Mouse (Mus musculus): ENCODE measurements around the gene Grin2b. TPM values are rescaled to one million over a fixed set of nuclear protein-coding genes. Genes with fewer than 3 reads are reported as not detected.
"Not testable (repeated sequence)": the region's sequence is repeated elsewhere in the genome, so short reads cannot be mapped to it uniquely, and the experiment has no call there.

Gene Grin2b
- polyA plus RNA-seq, 1 experiment from 2014 or later, result 0.03 TPM

- Histone ChIP-seq H3K36me3 (no peaks in the 10 kb centered on the region), H3K4me3 (no peak overlapping the region), H3K27me3 (ENCODE audit: low read depth, poor library complexity, severe bottlenecking) (no peaks in the 10 kb centered on the region), H3K27ac (no peak overlapping the region), H3K9me3 (replicated peaks) (no peaks in the 10 kb centered on the region), H3K4me1 (no peaks in the 10 kb centered on the region)
- no peak for DNase-seq (ENCODE audit: low spot score)
- 90% methylated on average over 2 of the region's 2 CpGs for WGBS
Observed at GRCm38 (mm10) chr6:135721706-135722105, 451.6 kb downstream of the Grin2b start.

- H3K9me3 ChIP-seq (replicated peaks), result no peaks in the 10 kb centered on the region
- no peaks in the 10 kb centered on the region for H3K4me1 ChIP-seq
- H3K27ac ChIP-seq, result no peak overlapping the region
- no peaks in the 10 kb centered on the region for H3K36me3 ChIP-seq
- DNase-seq (ENCODE audit: low spot score), result no peak
- H3K4me3 ChIP-seq, result no peak overlapping the region
- no peaks in the 10 kb centered on the region for H3K27me3 ChIP-seq (ENCODE audit: low read depth, poor library complexity, severe bottlenecking)
- 89% methylated on average over 3 of the region's 4 CpGs for WGBS
Observed at GRCm38 (mm10) chr6:135714906-135715305, 458.4 kb downstream of the Grin2b start.

- no peaks in the 10 kb centered on the region for H3K36me3 ChIP-seq
- no peak overlapping the region for H3K4me3 ChIP-seq
- no peaks in the 10 kb centered on the region for H3K27me3 ChIP-seq (ENCODE audit: low read depth, poor library complexity, severe bottlenecking)
- no peaks in the 10 kb centered on the region for H3K4me1 ChIP-seq
- H3K9me3 ChIP-seq (replicated peaks), result no peaks in the 10 kb centered on the region
- DNase-seq (ENCODE audit: low spot score), result no peak
- H3K27ac ChIP-seq, result no peak overlapping the region
- WGBS, result 85% methylated on average over 1 of the region's 1 CpGs
Observed at GRCm38 (mm10) chr6:135714236-135714635, 459.1 kb downstream of the Grin2b start.

- no peak overlapping the region for H3K27ac ChIP-seq
- H3K27me3 ChIP-seq (ENCODE audit: low read depth, poor library complexity, severe bottlenecking), result no peaks in the 10 kb centered on the region
- no peaks in the 10 kb centered on the region for H3K9me3 ChIP-seq (replicated peaks)
- H3K4me1 ChIP-seq, result no peaks in the 10 kb centered on the region
- no peak for DNase-seq (ENCODE audit: low spot score)
- no peak overlapping the region for H3K4me3 ChIP-seq
- WGBS, result 78% methylated on average over 8 of the region's 8 CpGs
- H3K36me3 ChIP-seq, result no peaks in the 10 kb centered on the region
Observed at GRCm38 (mm10) chr6:135713716-135714115, 459.6 kb downstream of the Grin2b start.

DNA sequence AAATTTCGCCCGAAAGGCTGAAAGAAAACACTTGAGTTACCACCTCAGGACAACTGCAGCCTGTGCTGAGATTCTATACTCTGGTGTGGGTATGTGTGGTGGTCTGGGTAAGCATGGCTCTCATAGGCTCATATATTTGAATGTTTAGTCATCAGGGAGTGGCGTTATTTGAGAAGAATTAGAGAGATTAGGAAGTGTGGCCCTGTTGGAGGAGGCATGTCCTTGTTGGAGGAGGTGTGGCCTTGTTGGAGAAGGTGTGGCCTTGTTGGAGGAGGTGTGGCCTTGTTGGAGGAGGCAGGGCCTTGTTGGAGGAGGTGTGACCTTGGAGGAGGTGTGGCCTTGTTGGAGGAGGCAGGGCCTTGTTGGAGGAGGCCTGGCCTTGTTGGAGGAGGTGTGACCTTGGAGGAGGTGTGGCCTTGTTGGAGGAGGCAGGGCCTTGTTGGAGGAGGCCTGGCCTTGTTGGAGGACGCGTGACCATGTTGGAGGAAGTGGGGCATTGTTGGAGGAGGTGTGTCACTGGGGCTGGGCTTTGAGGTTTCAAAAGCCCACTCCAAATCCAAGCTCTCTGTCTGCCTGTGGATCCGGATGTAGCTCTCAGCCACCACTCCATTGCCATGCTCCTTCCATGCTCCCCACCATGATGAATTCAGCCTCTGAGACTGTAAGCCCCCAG, 466.3 kb downstream of the Grin2b start:
- not testable (repeated sequence) for H3K27me3 ChIP-seq (ENCODE audit: low read depth, poor library complexity, severe bottlenecking); H3K9me3 ChIP-seq (replicated peaks); H3K36me3 ChIP-seq; H3K4me1 ChIP-seq; H3K27ac ChIP-seq; H3K4me3 ChIP-seq; DNase-seq (ENCODE audit: low spot score)
- WGBS, result 87% methylated on average over 6 of the region's 6 CpGs

- Histone ChIP-seq H3K4me3 (no peak overlapping the region), H3K27me3 (ENCODE audit: low read depth, poor library complexity, severe bottlenecking) (no peaks in the 10 kb centered on the region), H3K9me3 (replicated peaks) (no peaks in the 10 kb centered on the region), H3K36me3 (no peaks in the 10 kb centered on the region), H3K4me1 (0 out of 2 replicates have a peak, but pooled peaks cover 3% of the 10 kb centered on the region), H3K27ac (no peak overlapping the region)
- 70% methylated on average over 2 of the region's 2 CpGs for WGBS
- DNase-seq (ENCODE audit: low spot score), result no peak
Observed at GRCm38 (mm10) chr6:135703655-135704054, 469.7 kb downstream of the Grin2b start.

DNA sequence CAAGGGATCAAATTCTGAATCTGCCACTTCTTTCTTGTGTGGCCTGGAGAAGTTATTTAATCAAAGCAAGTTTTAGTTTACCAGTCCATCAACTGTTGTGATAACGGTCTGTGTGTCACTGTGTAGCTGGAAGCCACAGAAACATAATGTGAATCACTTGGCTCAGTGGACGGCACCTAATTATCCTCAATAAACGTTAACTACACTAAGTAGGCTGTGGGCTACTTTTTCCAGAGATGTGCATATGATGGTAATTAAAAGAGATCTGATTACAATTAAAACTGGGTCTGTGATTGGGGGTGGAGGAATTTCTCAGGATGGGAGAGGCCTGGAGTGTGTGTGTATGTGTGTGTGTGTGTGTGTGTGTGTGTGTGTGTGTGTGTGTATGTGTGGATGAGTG, 471.9 kb downstream of the Grin2b start:
- H3K9me3 ChIP-seq (replicated peaks), result no peaks in the 10 kb centered on the region
- H3K36me3 ChIP-seq, result no peaks in the 10 kb centered on the region
- WGBS, result 65% methylated on average over 3 of the region's 3 CpGs
- H3K27ac ChIP-seq, result no peak overlapping the region
- 0 out of 2 replicates have a peak, but pooled peaks cover 3% of the 10 kb centered on the region for H3K4me1 ChIP-seq
- DNase-seq (ENCODE audit: low spot score), result no peak
- no peak overlapping the region for H3K4me3 ChIP-seq
- H3K27me3 ChIP-seq (ENCODE audit: low read depth, poor library complexity, severe bottlenecking), result no peaks in the 10 kb centered on the region

DNA sequence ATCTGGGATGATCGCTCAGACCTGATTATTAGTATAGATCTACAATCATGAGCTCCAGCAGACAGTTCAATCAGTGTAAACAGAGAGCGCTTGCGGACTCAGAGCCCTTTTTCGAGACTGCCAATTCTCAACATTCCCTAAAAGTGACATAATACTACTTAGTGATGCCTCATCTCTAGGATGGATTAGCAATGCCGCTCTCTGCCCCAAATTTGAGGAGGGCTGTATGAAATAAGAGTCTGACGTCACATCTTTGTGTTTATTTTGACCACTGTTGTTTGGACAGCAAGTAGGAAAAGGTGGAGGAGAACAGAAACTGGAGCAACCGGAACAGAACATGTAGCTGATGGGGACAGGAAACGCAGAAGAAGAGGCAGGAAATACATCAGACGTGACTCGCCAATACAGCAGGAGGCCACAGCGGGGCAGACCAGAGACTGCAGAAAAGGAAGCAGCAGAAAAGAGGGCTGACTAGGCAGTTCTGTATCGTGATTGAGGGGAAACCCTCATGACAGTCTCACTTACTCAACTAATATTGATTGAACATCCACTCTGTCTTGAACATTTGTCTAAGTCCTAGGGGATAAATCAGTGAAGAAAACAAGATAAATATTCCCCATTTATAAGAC, 472.5 kb downstream of the Grin2b start:
- 84% methylated on average over 12 of the region's 12 CpGs for WGBS
- Histone ChIP-seq H3K36me3 (no peaks in the 10 kb centered on the region), H3K27me3 (ENCODE audit: low read depth, poor library complexity, severe bottlenecking) (no peaks in the 10 kb centered on the region)

GRCm38 (mm10) chr6:135692533-135692932, 480.8 kb downstream of the Grin2b start:
- 50% methylated on average over 9 of the region's 9 CpGs for WGBS

More for the DNA sequence above, 472.5 kb downstream of the Grin2b start:
- H3K4me3 ChIP-seq, result no peak overlapping the region
- H3K27ac ChIP-seq, result no peak overlapping the region
- no peak for DNase-seq (ENCODE audit: low spot score)
- H3K9me3 ChIP-seq (replicated peaks), result no peaks in the 10 kb centered on the region
- 0 out of 2 replicates have a peak, but pooled peaks cover 3% of the 10 kb centered on the region for H3K4me1 ChIP-seq

GRCm38 (mm10) chr6:135691561-135691960, 481.8 kb downstream of the Grin2b start:
- Histone ChIP-seq H3K9me3 (replicated peaks) (no peaks in the 10 kb centered on the region), H3K27me3 (ENCODE audit: low read depth, poor library complexity, severe bottlenecking) (no peaks in the 10 kb centered on the region), H3K27ac (no peak overlapping the region), H3K4me1 (peaks cover 8% of the 10 kb centered on the region), H3K4me3 (no peak overlapping the region), H3K36me3 (no peaks in the 10 kb centered on the region)
- 92% methylated on average over 7 of the region's 7 CpGs for WGBS
- no peak for DNase-seq (ENCODE audit: low spot score)

More at GRCm38 (mm10) chr6:135692533-135692932, 480.8 kb downstream of the Grin2b start:
- no peaks in the 10 kb centered on the region for H3K9me3 ChIP-seq (replicated peaks)
- H3K27me3 ChIP-seq (ENCODE audit: low read depth, poor library complexity, severe bottlenecking), result no peaks in the 10 kb centered on the region
- H3K4me1 ChIP-seq, result peaks cover 8% of the 10 kb centered on the region
- no peak for DNase-seq (ENCODE audit: low spot score)
- no peak overlapping the region for H3K4me3 ChIP-seq
- H3K27ac ChIP-seq, result peak overlapping the region; percentile 58; the same call in 1 of the 2 replicates
- no peaks in the 10 kb centered on the region for H3K36me3 ChIP-seq

DNA sequence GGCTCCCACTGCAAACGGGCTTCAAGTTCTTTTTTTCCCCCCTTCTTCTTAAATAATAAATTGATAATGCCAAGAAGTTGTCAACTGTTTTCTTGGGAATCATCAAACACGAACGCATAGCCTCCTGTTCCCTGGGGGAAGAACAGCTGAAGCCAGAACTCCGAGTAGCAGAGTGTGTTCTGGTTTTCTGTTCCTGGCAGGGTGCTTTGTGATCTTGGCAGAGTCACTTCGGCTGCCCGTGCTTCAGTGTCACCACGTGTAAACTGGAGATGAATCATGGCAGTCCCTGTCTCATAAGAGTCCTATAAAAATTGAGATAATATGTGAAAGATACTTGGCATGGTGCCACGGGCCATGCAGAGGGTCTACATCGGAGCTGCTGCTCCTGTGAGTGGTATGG, 485.4 kb downstream of the Grin2b start:
- H3K27me3 ChIP-seq (ENCODE audit: low read depth, poor library complexity, severe bottlenecking), result no peaks in the 10 kb centered on the region
- H3K36me3 ChIP-seq, result no peaks in the 10 kb centered on the region
- no peaks in the 10 kb centered on the region for H3K9me3 ChIP-seq (replicated peaks)
- no peak for DNase-seq (ENCODE audit: low spot score)
- H3K4me1 ChIP-seq, result peaks cover 8% of the 10 kb centered on the region
- no peak overlapping the region for H3K27ac ChIP-seq
- H3K4me3 ChIP-seq, result no peak overlapping the region
- 87% methylated on average over 9 of the region's 9 CpGs for WGBS

DNA sequence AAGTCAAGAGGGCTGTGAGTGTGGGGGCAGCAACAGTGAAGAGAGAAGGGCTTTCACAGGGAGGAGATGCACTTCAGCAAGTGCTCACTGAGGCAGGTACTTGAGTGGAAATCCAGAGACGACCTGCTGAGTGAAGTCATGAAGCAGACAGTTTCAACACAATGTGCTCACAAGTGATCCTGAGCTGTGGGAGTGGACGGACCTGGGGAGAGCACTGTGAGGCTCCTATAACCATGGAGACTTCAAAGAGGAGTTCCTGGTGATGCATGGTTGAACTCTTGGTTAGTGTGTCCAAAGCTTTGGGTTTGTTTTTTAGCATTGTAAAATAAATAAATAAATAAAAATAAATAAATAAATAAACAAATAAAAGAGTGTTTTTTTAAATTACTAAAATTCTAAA, 489.1 kb downstream of the Grin2b start:
- no peak overlapping the region for H3K27ac ChIP-seq
- WGBS, result 85% methylated on average over 2 of the region's 2 CpGs
- H3K27me3 ChIP-seq (ENCODE audit: low read depth, poor library complexity, severe bottlenecking), result no peaks in the 10 kb centered on the region
- H3K36me3 ChIP-seq, result no peaks in the 10 kb centered on the region
- no peaks in the 10 kb centered on the region for H3K4me1 ChIP-seq
- H3K9me3 ChIP-seq (replicated peaks), result no peaks in the 10 kb centered on the region
- no peak for DNase-seq (ENCODE audit: low spot score)
- no peak overlapping the region for H3K4me3 ChIP-seq

DNA sequence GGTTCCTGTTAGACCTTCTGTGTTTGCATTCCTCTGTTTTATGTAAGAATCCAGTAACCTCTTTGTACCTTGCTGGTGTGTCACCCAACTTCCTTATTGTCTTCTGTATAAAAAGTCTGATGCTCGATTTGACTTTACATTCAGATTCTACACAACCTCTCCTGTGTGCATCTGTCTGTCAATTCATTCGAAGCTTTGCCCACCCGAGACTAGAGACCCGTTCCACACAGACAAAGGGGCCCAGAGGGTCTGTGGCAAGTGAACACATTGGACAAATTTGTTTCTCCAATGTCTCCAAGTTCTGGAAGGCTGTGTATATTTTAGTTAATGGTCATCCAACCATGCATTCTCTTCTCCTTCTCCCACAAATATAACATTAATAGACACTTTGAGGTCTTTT, 491.9 kb downstream of the Grin2b start:
- not testable (repeated sequence) for H3K36me3 ChIP-seq; H3K27me3 ChIP-seq (ENCODE audit: low read depth, poor library complexity, severe bottlenecking); H3K4me3 ChIP-seq; DNase-seq (ENCODE audit: low spot score); H3K4me1 ChIP-seq; H3K9me3 ChIP-seq (replicated peaks); H3K27ac ChIP-seq
- 83% methylated on average over 4 of the region's 4 CpGs for WGBS

Measured in limb, embryonic 10.5 days (tissue).